ENCODE assay signal across 23 mouse cellular contexts in genomic region chr5:151231861-151232260, GRCm38 (mm10). TPM values are rescaled to one million over a fixed set of nuclear protein-coding genes. Genes with fewer than 3 reads are reported as not detected.
DNase-seq lines count a peak whose midpoint lies in the region; ATAC-seq and TF ChIP-seq lines count a peak whose summit lies in the region.
"Had no signal": no experiment of that assay in that cellular context is flagged by ENCODE, and none has a peak within 500 bp of the region (broad histone marks: within the 10 kb centered on the region; RNA-seq: fewer than 3 reads in every experiment).

No protein-coding gene starts in this region.

- peaks cover 16% of the 10 kb centered on the region; the same call in 1 of the 2 replicates for H3K27me3 ChIP-seq in hindbrain, embryonic 14.5 days (ENCODE audit: control insufficient read depth, insufficient read depth, low read length)
- no peaks in the 10 kb centered on the region for H3K27me3 ChIP-seq in hindbrain, embryonic 16.5 days (replicated peaks; ENCODE audit: control insufficient read depth, insufficient read depth, low read length)

- intact Hi-C loops in left cerebral cortex, adult 2 months (cut with DNase I), result loop anchor here (5.0 kb wide), 1 partner anchor 90 kb away; no protein-coding TSS in a partner anchor

- no peak for ATAC-seq in hindbrain, embryonic 14.5 days (ENCODE audit: low FRiP score)
- no peak for ATAC-seq in hindbrain, embryonic 16.5 days
- ATAC-seq: forebrain, embryonic 13.5 days; midbrain, embryonic 15.5 days had no signal

- no peak overlapping the region for H3K9ac ChIP-seq in hindbrain, embryonic 14.5 days
- no peak overlapping the region for H3K9ac ChIP-seq in hindbrain, embryonic 16.5 days (ENCODE audit: low read depth, low read length)
- H3K9ac ChIP-seq: forebrain, embryonic 13.5 days; hindbrain, embryonic 12.5 days; limb, embryonic 13.5 days; liver, embryonic 14.5 days; midbrain, embryonic 15.5 days had no signal

- H3K4me3 ChIP-seq in hindbrain, embryonic 14.5 days (replicated peaks; ENCODE audit: low read length), result no peak overlapping the region
- no peak overlapping the region for H3K4me3 ChIP-seq in hindbrain, embryonic 16.5 days (ENCODE audit: low read length)
- no peak overlapping the region for H3K4me3 ChIP-seq in left cerebral cortex, adult 2 months
- peak overlapping the region; percentile 16 for H3K4me3 ChIP-seq in brown adipose tissue, adult 24 weeks (ENCODE audit: insufficient read depth, low read depth, low read length)
- H3K4me3 ChIP-seq: erythroblast, embryonic 14.5 days; forebrain, embryonic 13.5 days; hindbrain, embryonic 12.5 days; midbrain, embryonic 15.5 days; myocyte had no signal

- H3K9me3 ChIP-seq in hindbrain, embryonic 14.5 days (ENCODE audit: control insufficient read depth, low read length), result no peaks in the 10 kb centered on the region
- H3K9me3 ChIP-seq in hindbrain, embryonic 16.5 days (ENCODE audit: control insufficient read depth, low read length), result no peaks in the 10 kb centered on the region
- H3K9me3 ChIP-seq: forebrain, embryonic 13.5 days; hindbrain, embryonic 12.5 days; limb, embryonic 13.5 days; midbrain, embryonic 15.5 days had no signal

- H3K4me1 ChIP-seq in hindbrain, embryonic 14.5 days (replicated peaks; ENCODE audit: control insufficient read depth, insufficient read depth, low read length), result peaks cover 6% of the 10 kb centered on the region
- H3K4me1 ChIP-seq in hindbrain, embryonic 16.5 days (ENCODE audit: control insufficient read depth, insufficient read depth, low read depth, low read length), result peaks cover 5% of the 10 kb centered on the region
- H3K4me1 ChIP-seq in brown adipose tissue, adult 24 weeks (ENCODE audit: control insufficient read depth, insufficient read depth, insufficient read length, low read length), result peaks cover 8% of the 10 kb centered on the region; the same call in 1 of the 2 replicates

- no peak overlapping the region for H3K27ac ChIP-seq in hindbrain, embryonic 14.5 days
- H3K27ac ChIP-seq in hindbrain, embryonic 16.5 days (ENCODE audit: low read depth, low read length), result no peak overlapping the region
- H3K27ac ChIP-seq in left cerebral cortex, adult 2 months, result peak overlapping the region; percentile 36; the same call in 1 of the 2 replicates
- peak overlapping the region; percentile 74 for H3K27ac ChIP-seq in brown adipose tissue, adult 24 weeks (replicated peaks; ENCODE audit: low read depth, low read length)
- H3K27ac ChIP-seq: forebrain, embryonic 13.5 days; hindbrain, embryonic 12.5 days; limb, embryonic 13.5 days; liver, embryonic 14.5 days; midbrain, embryonic 15.5 days had no signal

- 92% methylated on average over 7 of the region's 7 CpGs for WGBS in hindbrain, embryonic 14.5 days
- WGBS in hindbrain, embryonic 16.5 days, result 91% methylated on average over 7 of the region's 7 CpGs

- TF ChIP-seq CTCF in left cerebral cortex, adult 2 months (IDR thresholded peaks at IDR 0.05), result no peak

- H3K4me2 ChIP-seq in hindbrain, embryonic 14.5 days (replicated peaks), result peak overlapping the region; percentile 19
- no peak overlapping the region for H3K4me2 ChIP-seq in hindbrain, embryonic 16.5 days (ENCODE audit: low read length)
- H3K4me2 ChIP-seq: forebrain, embryonic 13.5 days; heart, embryonic 11.5 days; midbrain, embryonic 15.5 days had no signal

- no peaks in the 10 kb centered on the region for H3K36me3 ChIP-seq in hindbrain, embryonic 14.5 days (replicated peaks; ENCODE audit: control insufficient read depth, insufficient read depth)
- no peaks in the 10 kb centered on the region for H3K36me3 ChIP-seq in hindbrain, embryonic 16.5 days (ENCODE audit: control insufficient read depth, insufficient read depth, low read length)
- H3K36me3 ChIP-seq: hindbrain, embryonic 12.5 days; limb, embryonic 13.5 days; midbrain, embryonic 15.5 days had no signal

- no peak for DNase-seq in hindbrain, embryonic 14.5 days (ENCODE audit: low spot score)
- DNase-seq in left cerebral cortex, adult 2 months (ENCODE audit: extremely low spot score in 1 of 2, low spot score in 2 of 2), result no peak
- no peak for DNase-seq in left cerebral cortex, adult 9 months (ENCODE audit: low spot score in 2 of 2)
- peak; percentile 56 for DNase-seq in adipocyte (ENCODE audit: low spot score)
- no peak for DNase-seq in embryo, embryonic 11 days
- DNase-seq: adrenal gland, adult 2 months; cerebellum, postnatal 14 days; heart, postnatal 10 days; kidney, postnatal 14 days; lung, postnatal 10 days; retina, postnatal 1 day; thymus, postnatal 25 days had no signal

RNA-seq across cellular contexts. Expression of gene Stard13, which starts 1.8 kb away (rescaled TPM):
- 6.0 and 7.1 TPM in 2 replicates for polyA plus RNA-seq in hindbrain, embryonic 14.5 days (2014; fragmentation: Nextera tagmentation; extraction: Ambion mirVana)
- polyA plus RNA-seq in hindbrain, embryonic 16.5 days (2015; fragmentation: Nextera tagmentation; extraction: Ambion mirVana), result 5.9 and 6.1 TPM in 2 replicates
- total RNA-seq in left cerebral cortex, adult 2 months (2021), result 10 to 100 TPM; 10.6 to 18.4 TPM
- 6.3 and 7.8 TPM in 2 replicates for polyA plus RNA-seq in brown adipose tissue, adult 24 weeks (2012; ENCODE audit: insufficient read depth, insufficient read length, missing spikeins)
- total RNA-seq: megakaryocyte-erythroid progenitor cell, adult 5-6 weeks had no signal

Comparison
In these comparisons a context has a peak if more than half of its experiments do, and no peak if none do; other contexts are left out.
1. H3K27ac ChIP-seq: peak in left cerebral cortex, adult 2 months (single experiment) and brown adipose tissue, adult 24 weeks (single experiment); none in hindbrain, embryonic 14.5 days (single experiment) and hindbrain, embryonic 16.5 days (single experiment).